Mouse (Mus musculus) CD4-positive, CD25-positive, alpha-beta regulatory T cell, adult 2 months (primary cell): ENCODE measurements at regions not wholly inside any gene's neighbourhood (a gene's known extent, or its start where the extent isn't known, plus 50 kb on each side); places are given as distances from the start of the nearest gene placed in this dataset.
"Not testable (repeated sequence)": the region's sequence is repeated elsewhere in the genome, so short reads cannot be mapped to it uniquely, and the experiment has no call there.

Experiments used
- DNase-seq: peaks from one replicate; pipeline ENCODE4 v3.0.0-alpha.2; 2012; ENCODE audit warnings: low read depth, low spot score

DNA sequence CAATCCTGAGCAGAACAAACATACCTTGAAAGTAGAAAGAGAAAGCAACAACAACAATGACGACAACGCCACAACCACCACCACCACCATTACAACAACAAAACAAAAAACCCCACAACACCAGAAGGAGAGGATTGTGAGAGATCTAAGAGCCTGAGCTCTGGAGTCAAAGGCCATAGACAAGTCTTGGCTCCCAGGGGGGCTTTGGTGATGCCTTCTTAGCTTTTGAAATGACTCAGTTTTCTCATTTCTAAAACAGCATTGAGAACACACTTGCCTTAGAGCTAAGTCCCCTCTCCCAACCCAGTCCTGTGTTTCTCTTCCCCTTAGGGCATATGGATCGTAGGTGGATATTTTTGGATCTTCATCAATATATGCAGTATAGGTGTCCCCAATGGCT lies 112.2 kb downstream of the Kif20b start:
- no peak for DNase-seq

- DNase-seq, result no peak
These were observed 123.4 kb downstream of the Kif20b start for GRCm38 (mm10) chr19:35045576-35045975.

- DNase-seq, result no peak
These were observed 144.3 kb downstream of the Kif20b start for GRCm38 (mm10) chr19:35066352-35066935.

- no peak for DNase-seq
These were observed 159.0 kb downstream of the Kif20b start for GRCm38 (mm10) chr19:35081126-35081525.

GRCm38 (mm10) chr19:35101244-35101643 lies 179.1 kb downstream of the Kif20b start:
- DNase-seq, result no peak

DNA sequence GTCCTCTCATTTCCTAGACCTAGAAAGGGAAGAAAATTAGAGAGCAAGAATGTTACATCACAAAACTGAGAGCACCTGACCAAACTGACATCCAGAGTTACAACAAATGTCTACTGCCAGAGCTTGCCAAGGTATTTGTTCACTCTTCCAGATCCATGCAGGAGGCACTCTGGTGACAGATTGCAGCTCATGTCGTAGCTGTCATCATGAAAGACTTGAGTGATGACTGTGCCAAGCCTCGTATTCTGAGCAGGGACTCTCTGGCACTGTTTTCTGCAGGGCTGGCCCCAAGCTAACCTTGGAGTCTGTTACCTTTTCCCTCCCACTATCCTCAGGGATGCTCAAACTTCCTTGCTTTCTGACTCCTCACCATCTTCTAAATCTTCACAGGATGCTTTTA lies 192.2 kb downstream of the Kif20b start:
- no peak for DNase-seq

- peak; percentile 47 for DNase-seq
These were observed 203.1 kb downstream of the Kif20b start for GRCm38 (mm10) chr19:35125278-35125677.

DNA sequence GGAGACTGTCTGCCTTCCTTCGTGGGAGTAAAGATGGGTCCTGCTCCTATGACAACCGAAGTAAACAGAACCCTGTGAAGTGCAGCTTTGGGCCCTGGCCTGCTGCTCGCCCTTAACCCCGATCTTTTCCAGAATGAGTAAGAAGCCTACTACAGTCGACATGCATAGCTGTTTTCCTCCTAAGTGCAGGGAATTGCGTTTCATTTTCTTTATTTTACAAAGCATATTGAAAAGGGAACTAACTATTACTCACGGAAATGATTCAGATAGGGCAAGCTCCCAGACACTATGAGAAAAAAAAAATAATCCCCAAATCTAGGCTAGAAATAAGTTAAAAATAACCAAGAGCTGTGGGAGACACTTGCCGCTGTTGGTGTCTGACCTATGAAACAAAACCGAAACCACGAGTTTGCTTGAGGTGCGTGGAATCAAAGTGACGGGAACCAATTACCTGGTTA lies 204.5 kb downstream of the Kif20b start:
- DNase-seq, result peak; percentile 48

DNA sequence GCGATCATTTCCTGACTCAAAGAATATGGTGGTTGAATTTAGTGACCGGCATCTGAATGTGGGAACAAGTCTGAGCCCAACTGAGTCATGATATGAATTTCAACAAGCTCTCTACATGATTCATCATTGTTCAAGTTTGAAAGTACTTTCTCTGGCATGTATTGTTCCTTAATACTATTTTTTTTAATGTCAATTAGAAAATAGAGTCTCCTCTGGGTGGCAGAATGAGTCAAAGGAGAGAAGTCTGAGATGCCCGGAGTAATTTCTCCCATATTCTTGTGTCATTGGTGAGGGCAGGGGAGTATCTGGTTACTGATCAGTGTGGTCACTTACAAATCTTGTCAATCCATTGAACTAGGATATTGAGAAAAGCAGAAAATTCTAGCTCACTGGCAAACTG lies 205.9 kb downstream of the Kif20b start:
- no peak for DNase-seq

- DNase-seq, result no peak
These were observed 221.0 kb downstream of the Kif20b start for GRCm38 (mm10) chr19:35143131-35143530.

- DNase-seq, result no peak
These were observed 221.6 kb downstream of the Kif20b start for GRCm38 (mm10) chr19:35143781-35144180.

DNA sequence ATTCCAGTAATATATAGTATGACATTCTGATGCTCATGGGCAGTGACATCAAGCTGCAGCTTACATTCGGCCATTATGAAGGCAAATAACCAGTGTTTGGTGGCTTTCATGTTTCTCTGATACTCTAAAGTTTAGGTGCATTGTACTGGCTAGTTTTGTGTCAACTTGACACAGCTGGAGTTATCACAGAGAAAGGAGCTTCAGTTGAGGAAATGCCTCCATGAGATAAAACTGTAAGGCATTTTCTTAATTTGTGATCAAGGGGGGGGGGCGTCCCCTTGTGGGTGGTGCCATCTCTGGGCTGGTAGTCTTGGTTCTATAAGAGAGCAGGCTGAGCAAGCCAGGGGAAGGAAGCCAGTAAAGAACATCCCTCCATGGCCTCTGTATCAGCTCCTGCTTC lies 227.3 kb downstream of the Kif20b start:
- DNase-seq, result not testable (repeated sequence)

GRCm38 (mm10) chr19:35150780-35151725 lies 228.9 kb downstream of the Kif20b start:
- no peak for DNase-seq

DNA sequence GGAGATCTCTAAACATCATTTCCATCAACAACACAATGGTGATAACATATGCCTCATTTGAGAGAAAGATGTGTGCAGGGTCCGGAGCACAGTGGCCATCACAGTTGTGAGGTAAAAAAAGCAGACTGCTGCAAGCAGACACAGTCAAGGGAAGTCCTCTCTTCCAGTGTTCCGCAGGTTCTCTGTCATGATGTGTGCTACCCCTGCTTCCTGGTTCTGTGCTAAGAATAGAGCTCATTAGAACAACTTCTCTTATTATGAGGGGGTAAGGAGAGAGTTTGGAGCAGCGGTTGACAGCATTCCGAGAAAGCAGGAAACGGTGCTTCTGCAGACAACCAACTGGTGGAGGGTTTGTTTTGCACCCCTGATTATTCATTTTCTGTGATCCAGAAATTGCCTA lies 229.7 kb downstream of the Kif20b start:
- DNase-seq, result no peak

GRCm38 (mm10) chr19:35157849-35158248 lies 235.7 kb downstream of the Kif20b start:
- no peak for DNase-seq

DNA sequence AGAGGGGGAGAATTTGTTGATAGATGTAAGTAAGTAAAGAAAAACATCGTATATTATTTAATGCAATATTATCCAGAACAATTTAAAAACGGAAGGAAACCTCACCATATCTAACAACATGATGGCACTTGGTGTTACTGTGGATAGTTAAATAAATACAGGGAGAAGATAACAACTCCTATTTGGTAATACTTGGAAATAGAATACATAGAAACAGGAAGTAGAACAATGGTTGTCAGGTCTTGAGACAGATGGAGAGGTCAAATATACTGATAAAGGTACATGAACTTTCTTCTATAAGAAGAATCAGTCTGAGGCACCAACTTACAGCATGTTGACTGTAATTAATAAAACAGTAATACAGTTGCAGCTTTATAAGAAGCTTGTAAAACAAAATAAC lies 242.6 kb downstream of the Kif20b start:
- no peak for DNase-seq

GRCm38 (mm10) chr19:35170554-35170953 lies 248.4 kb downstream of the Kif20b start:
- DNase-seq, result no peak

DNA sequence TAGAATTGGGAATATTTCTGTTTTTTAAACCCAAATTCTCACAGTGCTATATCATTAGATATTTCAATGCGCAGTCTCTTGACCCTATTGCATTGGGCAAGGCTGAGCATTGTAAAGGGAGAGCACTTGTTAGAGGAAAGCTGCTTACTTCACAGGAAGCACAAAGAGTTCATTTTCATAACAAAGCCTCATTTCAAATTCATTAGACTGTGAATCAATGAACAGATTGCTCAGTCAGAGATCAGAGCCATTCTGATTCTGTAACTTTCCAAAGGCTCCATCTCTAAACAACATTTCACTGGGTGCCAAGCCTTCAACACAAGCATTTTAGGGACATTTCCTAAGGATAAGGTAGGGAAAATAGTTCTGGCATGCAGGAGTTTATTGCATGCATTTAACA lies 257.9 kb downstream of the Kif20b start:
- no peak for DNase-seq

DNA sequence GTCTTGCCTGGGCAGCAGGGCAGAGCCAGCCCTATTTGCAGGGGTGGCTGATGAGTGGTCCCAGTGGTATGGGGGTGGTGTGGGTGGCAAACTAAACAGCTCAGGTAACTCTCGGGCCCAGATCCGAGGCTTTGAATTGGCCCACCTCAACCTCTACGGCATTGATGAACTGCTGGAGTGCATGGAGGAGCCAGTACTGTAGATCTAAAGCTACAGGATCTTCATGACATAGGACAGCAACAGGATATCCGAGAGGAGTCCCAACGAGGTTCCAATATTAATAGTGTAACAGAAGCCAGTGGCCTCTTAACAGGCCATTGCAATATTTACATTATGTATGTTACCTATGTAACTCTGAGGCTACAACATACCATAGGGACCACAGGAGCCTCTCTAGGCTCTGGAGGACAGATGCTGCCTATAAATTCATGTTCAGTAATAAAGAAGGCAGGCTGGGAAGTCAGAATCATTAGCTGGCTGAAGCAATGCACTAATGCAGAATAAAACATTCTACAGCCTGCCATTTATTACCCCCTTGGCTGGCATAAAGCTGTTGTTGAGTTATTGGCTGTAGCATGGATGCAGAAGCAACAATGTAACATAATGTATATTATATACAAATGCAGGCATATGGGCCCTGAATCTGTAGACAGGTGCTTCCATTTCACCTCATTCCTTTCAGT lies 283.5 kb downstream of the Kif20b start:
- DNase-seq, result no peak

DNA sequence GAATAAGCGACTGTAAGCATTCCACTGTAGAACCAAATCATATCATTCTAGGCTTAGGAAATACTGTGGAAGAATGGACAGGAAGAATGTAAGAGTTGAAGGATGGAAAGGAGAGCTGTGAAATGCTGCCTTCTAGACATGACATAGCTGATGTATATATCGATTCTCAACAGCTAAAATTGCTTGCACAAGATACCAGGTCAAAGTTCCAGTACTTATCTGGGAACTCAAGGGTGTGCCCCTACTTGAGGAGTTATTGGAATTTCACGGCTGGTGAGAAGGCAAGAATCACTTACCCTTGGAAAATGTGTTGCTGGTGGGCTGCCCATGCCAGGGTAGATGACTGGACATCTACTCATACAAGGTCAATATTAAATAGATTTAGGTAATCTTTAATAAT lies 322.0 kb downstream of the Kif20b start:
- DNase-seq, result no peak

GRCm38 (mm10) chr19:35247531-35247930 lies 325.4 kb downstream of the Kif20b start:
- DNase-seq, result no peak

GRCm38 (mm10) chr19:35258634-35259033 lies 336.5 kb downstream of the Kif20b start:
- not testable (repeated sequence) for DNase-seq
